Mouse (Mus musculus) left cerebral cortex, adult 11 months (tissue): ENCODE measurements around the gene Pitpnb.
A peak's percentile ranks its signal among the peaks of the same experiment; 100 is the strongest.

Experiments used
- DNase-seq: peaks from one replicate; pipeline ENCODE4 v3.0.0; 2022; ENCODE audit warnings: low spot score

Pitpnb gene

DNA sequence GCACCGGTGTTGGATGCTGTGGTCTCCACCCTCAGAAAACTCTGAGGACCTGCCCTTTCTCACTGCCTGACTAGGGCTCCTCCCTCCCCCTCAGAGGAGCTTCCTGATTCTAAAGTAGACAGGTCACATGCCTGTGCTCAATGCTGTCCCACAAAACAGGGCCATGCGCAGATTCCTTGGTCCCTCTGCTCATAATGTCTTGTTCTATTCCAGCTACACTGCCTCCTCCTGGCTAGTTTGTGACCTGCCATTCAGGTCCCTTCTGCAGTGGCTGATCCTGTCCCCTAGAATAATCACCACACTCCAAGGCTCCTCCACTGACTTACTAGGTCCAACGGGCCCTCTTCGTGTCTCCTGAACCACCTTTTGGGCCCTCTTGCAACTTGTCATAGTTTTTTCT lies 65.6 kb downstream of the Pitpnb start:
- no peak for DNase-seq

- no peak for DNase-seq
These were observed 67.9 kb downstream of the Pitpnb start for GRCm38 (mm10) chr5:111398471-111398870.

DNA sequence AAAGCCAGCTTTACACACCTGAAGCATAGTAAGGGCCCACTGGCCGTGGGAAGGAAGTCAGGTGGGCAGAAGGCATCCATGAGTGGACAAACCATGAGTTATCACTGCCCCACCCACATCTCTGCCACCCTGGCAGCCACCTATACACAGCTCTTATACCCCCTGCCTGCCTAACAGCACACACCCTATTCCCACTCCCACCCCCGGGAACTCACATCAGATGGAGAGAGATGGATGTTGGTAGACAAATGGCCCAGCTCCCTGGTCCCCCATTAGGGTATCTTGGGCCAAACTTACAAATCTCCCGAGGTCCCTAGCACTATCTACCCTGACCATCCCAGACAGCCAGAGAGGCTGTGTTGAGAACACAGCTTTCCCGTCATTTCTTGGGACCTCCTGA lies 68.7 kb downstream of the Pitpnb start:
- no peak for DNase-seq

GRCm38 (mm10) chr5:111401879-111402650 lies 71.5 kb downstream of the Pitpnb start:
- DNase-seq = no peak

- no peak for DNase-seq
These were observed 72.1 kb downstream of the Pitpnb start for GRCm38 (mm10) chr5:111402651-111402996.

GRCm38 (mm10) chr5:111404721-111405120 lies 74.2 kb downstream of the Pitpnb start:
- DNase-seq = no peak

DNA sequence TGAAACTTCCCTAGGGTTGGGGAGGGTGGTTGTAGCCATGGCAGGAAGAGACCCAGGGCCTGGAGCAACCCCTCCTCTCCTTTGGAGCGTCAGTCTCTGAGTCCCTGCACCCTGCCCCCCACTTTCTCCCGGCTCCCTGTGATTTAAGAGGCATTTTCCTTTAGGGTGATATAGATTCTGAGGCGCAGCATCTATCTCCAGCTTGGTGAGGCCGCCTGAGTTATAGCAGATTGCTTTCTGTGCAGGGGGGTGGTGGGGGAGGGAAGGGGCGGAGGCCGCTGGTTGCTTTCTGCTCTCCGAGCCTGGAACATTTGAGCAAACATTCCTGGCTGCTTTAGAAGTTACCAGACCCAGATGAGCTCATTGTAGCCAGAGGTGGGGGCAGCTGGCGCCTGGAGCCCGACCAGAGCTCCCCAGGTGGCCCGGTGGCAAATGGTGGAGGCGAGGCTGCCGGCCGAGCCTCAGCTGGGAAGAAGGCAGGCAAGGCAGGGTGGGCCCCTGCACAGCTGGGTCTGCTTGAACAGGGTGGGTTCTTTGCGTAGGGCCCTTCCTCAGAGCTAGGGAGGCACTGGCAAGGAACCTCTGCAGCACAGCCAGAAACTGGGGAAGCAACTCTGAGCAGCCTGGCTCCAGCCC lies 78.0 kb downstream of the Pitpnb start:
- DNase-seq = no peak

GRCm38 (mm10) chr5:111409412-111410044 lies 79.0 kb downstream of the Pitpnb start:
- DNase-seq = no peak

DNA sequence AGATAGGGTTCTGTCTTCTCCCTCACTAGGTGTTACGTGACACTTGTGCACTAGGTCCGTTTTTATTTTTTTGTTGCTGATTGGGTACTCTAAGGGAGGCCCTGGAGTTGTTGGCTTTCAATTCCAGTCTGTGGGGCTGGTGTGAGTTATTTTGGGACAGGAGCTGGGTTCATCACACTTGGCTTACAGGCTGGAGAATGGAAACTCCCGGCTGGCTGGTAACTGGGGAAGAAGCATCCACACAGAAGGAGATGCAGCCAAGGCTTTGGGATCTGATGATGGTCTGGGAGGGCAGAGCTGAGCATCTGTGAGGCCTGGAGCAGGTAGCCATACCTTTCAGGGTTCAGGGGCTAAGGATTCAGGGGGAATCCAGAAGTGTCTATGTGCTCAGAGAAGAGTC lies 80.1 kb downstream of the Pitpnb start:
- no peak for DNase-seq

DNA sequence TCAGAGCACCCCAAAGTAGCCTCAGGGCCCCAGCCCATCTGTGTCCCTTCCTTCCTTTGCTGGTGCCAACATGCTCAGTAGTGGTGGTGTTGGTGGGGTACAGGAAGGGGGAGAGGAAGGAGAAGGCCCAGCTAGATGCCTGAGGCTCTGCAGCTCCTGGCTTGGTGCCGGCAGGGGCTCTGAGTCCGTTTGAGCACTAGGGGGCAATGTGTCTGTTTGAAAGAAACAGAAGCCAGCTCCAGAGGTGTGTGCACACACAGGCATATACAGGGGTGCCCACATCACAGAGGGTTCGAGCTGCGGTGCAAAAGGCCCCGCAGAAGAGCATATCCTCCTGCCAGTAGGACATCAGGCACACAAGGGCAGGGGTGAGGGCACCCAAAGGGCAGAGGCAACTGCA lies 83.6 kb downstream of the Pitpnb start:
- peak; percentile 73 for DNase-seq

DNA sequence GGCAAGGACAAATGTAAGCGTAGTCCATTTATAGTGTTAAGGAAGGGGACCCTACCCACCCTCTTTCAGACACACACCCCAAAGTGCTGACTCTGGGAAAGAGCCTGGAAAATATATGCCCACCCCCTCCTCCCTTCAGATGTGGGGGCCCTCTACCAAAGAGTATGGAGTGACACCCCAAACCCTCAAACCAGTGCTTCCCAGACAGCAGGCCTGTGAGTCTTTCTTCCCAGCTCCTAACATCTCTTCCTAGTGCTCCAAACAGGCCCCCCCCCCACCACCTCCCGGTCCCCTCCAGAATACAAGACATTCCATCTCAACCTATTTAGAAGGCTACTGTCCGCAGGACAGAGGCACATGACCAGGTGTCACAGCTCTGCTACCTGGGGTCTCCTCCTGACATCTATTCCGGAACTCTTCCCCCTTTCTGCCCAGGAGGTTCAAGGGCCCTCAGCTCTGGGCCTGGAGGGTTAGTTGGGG lies 84.2 kb downstream of the Pitpnb start:
- no peak for DNase-seq

DNA sequence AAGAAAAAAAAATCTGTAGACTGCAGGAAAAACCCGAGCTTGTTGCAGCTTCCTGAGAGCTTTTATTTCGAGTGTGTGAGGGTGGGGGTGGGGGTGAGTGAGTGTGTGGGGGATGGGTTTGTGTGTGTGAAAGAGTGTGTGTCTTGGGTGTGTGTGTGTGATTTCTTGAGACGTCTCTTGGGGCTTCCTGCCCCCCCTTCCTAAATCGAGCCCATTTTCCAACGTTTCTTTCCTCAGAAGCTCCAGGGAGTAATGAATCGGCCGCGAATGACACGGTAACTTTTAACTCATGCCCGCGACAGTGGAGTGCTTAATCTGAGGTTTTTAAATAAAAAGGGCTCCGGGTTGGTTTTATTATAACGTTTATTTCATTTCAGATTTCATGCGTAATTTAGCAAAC lies 85.0 kb downstream of the Pitpnb start:
- no peak for DNase-seq

DNA sequence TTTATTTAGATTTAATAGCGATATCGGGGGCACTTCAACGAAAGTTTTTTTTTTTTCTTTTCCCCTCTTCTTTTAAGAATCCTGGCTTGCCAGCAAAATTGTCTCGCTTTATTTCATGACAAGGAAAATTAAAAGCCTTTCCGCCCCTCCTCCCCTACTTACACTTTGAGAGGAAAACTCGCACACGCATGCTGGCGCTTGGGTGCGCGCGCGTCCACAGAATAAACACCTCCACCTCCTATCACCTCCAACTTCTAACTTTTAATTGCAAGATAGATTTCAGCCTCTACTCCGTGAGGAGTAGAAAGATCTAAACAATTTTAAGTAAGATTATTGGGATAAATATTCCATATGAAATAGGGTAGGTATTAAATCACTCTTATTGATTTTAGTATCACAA lies 85.5 kb downstream of the Pitpnb start:
- DNase-seq = no peak

- peak; percentile 88 for DNase-seq
These were observed 86.2 kb downstream of the Pitpnb start, which contains the start of gene Mn1 for GRCm38 (mm10) chr5:111416591-111417374. Gene Mn1 (plus strand): TSS chr5:111417362.

DNA sequence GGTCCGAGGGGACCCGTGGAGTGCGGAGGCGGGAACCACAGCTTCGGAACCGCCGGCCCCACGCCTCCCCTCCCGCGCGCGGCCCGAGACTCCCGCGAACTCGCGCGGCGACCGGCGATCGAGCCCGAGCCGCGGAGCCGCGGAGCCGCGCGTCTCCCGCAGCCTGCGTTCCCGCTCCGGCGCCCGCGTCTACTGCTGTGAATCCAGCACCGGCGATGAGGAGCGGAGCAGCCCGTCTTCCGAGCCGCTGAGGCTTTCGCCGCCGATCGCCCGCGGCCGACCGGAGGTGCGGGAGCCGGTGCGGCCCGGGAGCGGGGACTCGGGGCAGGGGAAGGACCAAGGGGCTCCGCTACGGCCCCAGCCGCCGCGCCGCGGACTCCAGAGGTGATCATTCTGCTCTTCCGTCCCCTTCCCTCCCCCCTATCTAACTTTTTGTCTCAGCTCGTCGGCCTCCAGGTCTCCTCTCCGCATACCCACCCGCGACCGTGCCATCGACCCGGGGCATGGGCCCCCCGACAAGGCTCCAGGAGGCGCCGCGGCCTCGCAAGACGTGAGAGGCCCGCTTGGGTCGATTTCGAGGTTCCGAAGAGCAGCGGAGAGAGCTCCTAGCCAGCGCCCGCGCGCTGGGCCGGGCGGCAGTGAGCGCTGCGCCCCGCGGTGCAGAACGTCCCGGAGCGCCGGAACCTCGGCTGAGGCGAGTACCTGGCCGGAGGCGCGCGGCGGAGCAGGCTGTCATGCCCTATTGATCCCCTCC lies 87.0 kb downstream of the Pitpnb start:
- DNase-seq = no peak

- no peak for DNase-seq
These were observed 87.9 kb downstream of the Pitpnb start for GRCm38 (mm10) chr5:111418202-111419120.

GRCm38 (mm10) chr5:111419121-111419881 lies 88.7 kb downstream of the Pitpnb start:
- no peak for DNase-seq

DNA sequence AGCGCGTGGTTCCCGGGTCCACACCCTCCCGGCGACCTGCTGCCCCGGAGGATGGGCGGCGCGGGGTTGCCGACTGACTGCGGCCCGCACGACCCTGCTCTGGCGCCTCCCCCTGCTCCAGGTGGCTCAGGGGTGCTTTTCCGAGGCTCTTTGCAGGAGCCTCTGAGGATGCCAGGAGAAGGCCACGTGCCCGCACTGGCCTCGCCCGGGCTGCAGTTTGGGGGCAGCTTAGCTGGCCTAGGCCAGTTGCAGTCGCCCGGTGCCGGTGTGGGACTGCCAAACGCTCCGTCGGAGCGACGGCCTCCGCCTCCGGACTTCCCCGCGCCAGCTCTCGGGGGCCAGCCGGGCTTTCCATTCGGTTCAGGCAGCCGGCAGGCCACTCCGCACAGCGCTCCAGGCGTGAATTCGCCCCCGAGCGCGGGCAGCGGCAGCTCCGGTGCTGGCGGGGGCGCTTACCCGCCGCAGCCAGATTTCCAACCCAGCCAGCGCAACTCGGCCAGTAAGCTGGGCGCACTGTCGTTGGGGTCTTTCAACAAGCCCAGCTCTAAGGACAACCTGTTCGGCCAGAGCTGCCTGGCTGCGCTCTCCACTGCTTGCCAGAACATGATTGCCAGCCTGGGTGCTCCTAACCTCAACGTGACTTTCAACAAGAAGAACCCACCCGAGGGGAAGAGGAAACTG lies 89.6 kb downstream of the Pitpnb start:
- DNase-seq = no peak

DNA sequence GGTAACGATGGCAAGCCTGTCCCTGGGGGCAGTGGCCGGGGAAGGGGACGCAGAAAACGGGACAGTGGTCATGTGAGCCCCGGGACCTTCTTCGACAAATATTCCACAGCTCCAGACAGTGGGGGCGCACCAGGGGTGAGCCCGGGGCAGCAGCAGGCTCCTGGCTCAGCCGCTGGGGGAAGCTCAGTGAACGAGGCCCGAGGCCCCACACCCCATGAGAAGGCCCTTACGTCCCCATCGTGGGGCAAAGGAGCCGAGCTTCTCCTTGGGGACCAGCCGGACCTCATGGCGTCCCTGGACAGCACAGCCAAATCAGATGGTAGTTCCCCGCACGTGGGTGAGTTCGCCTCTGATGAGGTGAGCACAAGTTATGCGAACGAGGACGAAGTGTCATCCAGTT lies 90.3 kb downstream of the Pitpnb start:
- no peak for DNase-seq
